7 mouse cellular contexts compared by ENCODE assay signal in the genomic region with DNA sequence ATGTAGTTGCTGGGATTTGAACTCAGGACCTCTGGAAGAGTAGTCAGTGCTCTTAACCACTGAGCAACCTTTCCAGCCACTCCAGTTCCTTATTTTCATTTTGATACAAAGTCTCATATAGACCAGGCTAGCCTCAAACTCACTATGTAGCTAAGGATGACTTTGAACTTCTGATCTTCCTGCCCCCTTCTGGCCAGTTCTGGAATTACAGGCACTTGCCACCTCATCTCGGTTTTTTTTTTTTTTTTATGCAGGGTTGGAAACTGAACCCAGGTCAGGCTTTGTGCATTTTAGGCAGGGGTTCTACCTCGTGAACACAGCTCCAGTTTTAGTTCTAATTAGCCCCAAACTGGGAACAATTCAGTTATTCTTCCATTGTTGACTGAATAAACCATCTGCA. TPM values are rescaled to one million over a fixed set of nuclear protein-coding genes. Genes with fewer than 3 reads are reported as not detected.
DNase-seq lines count a peak whose midpoint lies in the region; ATAC-seq and TF ChIP-seq lines count a peak whose summit lies in the region.

No protein-coding gene starts in this region.

- TF ChIP-seq POLR2A in MEL (IDR thresholded peaks at IDR 0.05; ENCODE audit: control insufficient read depth in 1 of 2, insufficient read depth in 1 of 2, low read depth in 1 of 2, low read length in 2 of 2, poor library complexity in 1 of 2): no peak

- H3K79me2 ChIP-seq in MEL (ENCODE audit: control insufficient read depth, insufficient read depth, low read length, poor library complexity): no peaks in the 10 kb centered on the region

- H3K9ac ChIP-seq in intestine, postnatal 0 days (ENCODE audit: low read depth, low read length): no peak overlapping the region
- H3K9ac ChIP-seq in intestine, embryonic 15.5 days: no peak overlapping the region
- no peak overlapping the region for H3K9ac ChIP-seq in MEL (ENCODE audit: control insufficient read depth, low read depth, low read length, poor library complexity, severe bottlenecking)
- H3K9ac ChIP-seq in liver, postnatal 0 days (replicated peaks): no peak overlapping the region

- H3K9me3 ChIP-seq in intestine, postnatal 0 days (ENCODE audit: control insufficient read depth): no peaks in the 10 kb centered on the region
- H3K9me3 ChIP-seq in intestine, embryonic 15.5 days: no peaks in the 10 kb centered on the region
- no peaks in the 10 kb centered on the region for H3K9me3 ChIP-seq in MEL (replicated peaks; ENCODE audit: insufficient read depth, low read length)
- no peaks in the 10 kb centered on the region for H3K9me3 ChIP-seq in liver, postnatal 0 days (ENCODE audit: low read length)

- H3K36me3 ChIP-seq in intestine, postnatal 0 days (ENCODE audit: control insufficient read depth, insufficient read depth): no peaks in the 10 kb centered on the region
- H3K36me3 ChIP-seq in intestine, embryonic 15.5 days: no peaks in the 10 kb centered on the region
- H3K36me3 ChIP-seq in MEL (ENCODE audit: control insufficient read depth in 1 of 2, insufficient read depth in 2 of 2, low read length in 2 of 2): no peaks in the 10 kb centered on the region
- no peaks in the 10 kb centered on the region for H3K36me3 ChIP-seq in liver, postnatal 0 days (replicated peaks; ENCODE audit: insufficient read depth, low read length)

- no peak for ATAC-seq in intestine, postnatal 0 days
- ATAC-seq in intestine, embryonic 15.5 days: no peak
- ATAC-seq in erythroblast, adult 5-6 weeks (replicated peaks; ENCODE audit: low FRiP score, poor library complexity, severe bottlenecking): 0 out of 2 replicates have a peak, but pooled peaks have one; percentile 36
- no peak for ATAC-seq in liver, postnatal 0 days

- 16% methylated on average over 2 of the region's 2 CpGs for WGBS in intestine, postnatal 0 days
- WGBS in intestine, embryonic 15.5 days: 32% methylated on average over 2 of the region's 2 CpGs
- WGBS in liver, postnatal 0 days (ENCODE audit: insufficient replicate concordance): 15% methylated on average over 2 of the region's 2 CpGs

- H3K4me2 ChIP-seq in intestine, postnatal 0 days (replicated peaks; ENCODE audit: low read depth): peak overlapping the region; percentile 27; the same call in 1 of the 2 replicates
- no peak overlapping the region for H3K4me2 ChIP-seq in intestine, embryonic 15.5 days (replicated peaks)
- H3K4me2 ChIP-seq in liver, postnatal 0 days (ENCODE audit: low read depth, low read length): no peak overlapping the region

- DNase-seq in B cell, adult 2 months: peak; percentile 82 to 83
- peak; percentile 83 for DNase-seq in MEL (ENCODE audit: low read depth, low spot score)
- peak; percentile 72 for DNase-seq in liver, postnatal 0 days
- DNase-seq in testis, postnatal 14 days (ENCODE audit: low spot score): peak; percentile 62

- no peak for TF ChIP-seq EP300 in MEL (IDR thresholded peaks at IDR 0.05; ENCODE audit: low read depth in 1 of 2, low read length in 2 of 2)
- TF ChIP-seq EP300 in liver, postnatal 0 days (IDR thresholded peaks at IDR 0.05; ENCODE audit: low read depth): no peak

- peak; percentile 75 for TF ChIP-seq CTCF in intestine, postnatal 0 days (IDR thresholded peaks at IDR 0.05; ENCODE audit: low read depth)
- peak; percentile 61 to 91 (median 79) for TF ChIP-seq CTCF in MEL (IDR thresholded peaks at IDR 0.05 in 2 of 3, conservative IDR thresholded peaks at IDR 0.05 in 1 of 3; ENCODE audit: control insufficient read depth in 1 of 3, insufficient read depth in 1 of 3, low read depth in 2 of 3, low read length in 3 of 3, poor library complexity in 1 of 3, severe bottlenecking in 1 of 3)
- TF ChIP-seq CTCF in liver, postnatal 0 days (IDR thresholded peaks at IDR 0.05; ENCODE audit: low read depth): peak; percentile 80

- no peak overlapping the region for H3K4me3 ChIP-seq in intestine, postnatal 0 days (ENCODE audit: low read depth, low read length)
- H3K4me3 ChIP-seq in intestine, embryonic 15.5 days (replicated peaks): no peak overlapping the region
- peak overlapping the region in 1 of 2 experiments; percentile 6; a peak in 1 of 4 replicates for H3K4me3 ChIP-seq in MEL (ENCODE audit: control insufficient read depth in 1 of 2, insufficient read depth in 1 of 2, low read depth in 2 of 2, low read length in 2 of 2)
- no peak overlapping the region for H3K4me3 ChIP-seq in liver, postnatal 0 days (ENCODE audit: low read depth, low read length)

- peak; percentile 38 for TF ChIP-seq RAD21 in MEL (IDR thresholded peaks at IDR 0.05; ENCODE audit: low read depth, low read length)

- no peak overlapping the region for H3K27ac ChIP-seq in intestine, postnatal 0 days (ENCODE audit: low read depth, low read length)
- H3K27ac ChIP-seq in intestine, embryonic 15.5 days: no peak overlapping the region
- no peak overlapping the region for H3K27ac ChIP-seq in MEL (ENCODE audit: control insufficient read depth, low read depth, low read length)
- H3K27ac ChIP-seq in liver, postnatal 0 days (ENCODE audit: low read depth): no peak overlapping the region

- H3K27me3 ChIP-seq in intestine, postnatal 0 days (replicated peaks; ENCODE audit: control insufficient read depth, insufficient read depth, low read length): no peaks in the 10 kb centered on the region
- H3K27me3 ChIP-seq in intestine, embryonic 15.5 days (replicated peaks): no peaks in the 10 kb centered on the region
- H3K27me3 ChIP-seq in MEL (ENCODE audit: control insufficient read depth in 1 of 2, insufficient read depth in 2 of 2, low read length in 2 of 2): no peaks in the 10 kb centered on the region
- no peaks in the 10 kb centered on the region for H3K27me3 ChIP-seq in liver, postnatal 0 days (ENCODE audit: insufficient read depth, low read length)

- H3K4me1 ChIP-seq in intestine, postnatal 0 days (replicated peaks; ENCODE audit: control insufficient read depth, insufficient read depth, low read length): peaks cover under 1% of the 10 kb centered on the region; the same call in 1 of the 2 replicates
- H3K4me1 ChIP-seq in intestine, embryonic 15.5 days (replicated peaks): 0 out of 2 replicates have a peak, but pooled peaks cover 7% of the 10 kb centered on the region
- peaks cover 0 to 5% of the 10 kb centered on the region in 2 experiments; a peak in 2 of 4 replicates for H3K4me1 ChIP-seq in MEL (ENCODE audit: control insufficient read depth in 1 of 2, insufficient read depth in 2 of 2, low read length in 2 of 2)
- H3K4me1 ChIP-seq in liver, postnatal 0 days (ENCODE audit: insufficient read depth): peaks cover 11% of the 10 kb centered on the region

TF ChIP-seq in MEL, 35 proteins besides CTCF, POLR2A, EP300 and RAD21 (continues in another document):
- TF ChIP-seq USF2 (IDR thresholded peaks at IDR 0.05; ENCODE audit: borderline replicate concordance in 1 of 2, insufficient read depth in 1 of 2, low read depth in 1 of 2, low read length in 2 of 2) (no peak), MYC (IDR thresholded peaks at IDR 0.05; ENCODE audit: low read depth, low read length) (no peak), SMC3 (IDR thresholded peaks at IDR 0.05; ENCODE audit: low read depth, low read length) (peak; percentile 72), TBP (IDR thresholded peaks at IDR 0.05; ENCODE audit: low read depth, low read length) (0 out of 2 replicates have a peak, but pooled peaks have one; percentile 26)

RNA-seq across cellular contexts. Expression of a gene that starts 23.1 kb away (rescaled TPM):
- 1,126 and 1,190 TPM in 2 replicates for polyA plus RNA-seq in intestine, postnatal 0 days (2015; fragmentation: Nextera tagmentation; extraction: Ambion mirVana)
- 530 and 607 TPM in 2 replicates for polyA plus RNA-seq in intestine, embryonic 15.5 days (2015; fragmentation: Nextera tagmentation; extraction: Ambion mirVana)
- 216 and 243 TPM in 2 replicates for total RNA-seq in MEL (2012; rRNA removed)
- polyA plus RNA-seq in MEL (2012; ENCODE audit: insufficient read depth in 1 of 2, insufficient read length in 2 of 2, low read depth in 1 of 2, low replicate concordance in 2 of 2, missing spikeins in 1 of 2): 100 to 1,000 TPM in 1 of 2 experiments, not detected in 1; 339 TPM
- 275 and 339 TPM in 2 replicates for total RNA-seq in erythroblast, adult 5-6 weeks (2015; ENCODE audit: low replicate concordance)
- 204 and 239 TPM in 2 replicates for total RNA-seq in erythroblast, adult 5-6 weeks (2017; ENCODE audit: low replicate concordance)
- 566 and 586 TPM in 2 replicates for polyA plus RNA-seq in liver, postnatal 0 days (2015; fragmentation: Nextera tagmentation; extraction: Ambion mirVana)

RNA-seq across cellular contexts. Expression of a gene that starts 41.8 kb away (rescaled TPM):
- polyA plus RNA-seq in intestine, postnatal 0 days (2015; fragmentation: Nextera tagmentation; extraction: Ambion mirVana): 1.8 and 2.1 TPM in 2 replicates
- polyA plus RNA-seq in intestine, embryonic 15.5 days (2015; fragmentation: Nextera tagmentation; extraction: Ambion mirVana): 4.7 and 5.9 TPM in 2 replicates
- 2.5 and 3.3 TPM in 2 replicates for total RNA-seq in MEL (2012; rRNA removed)
- 10 to 100 TPM in 1 of 2 experiments, not detected in 1; 14.1 TPM for polyA plus RNA-seq in MEL (2012; ENCODE audit: insufficient read depth in 1 of 2, insufficient read length in 2 of 2, low read depth in 1 of 2, low replicate concordance in 2 of 2, missing spikeins in 1 of 2)
- 1.5 TPM in 1 of 2 replicates, not detected in the other for total RNA-seq in erythroblast, adult 5-6 weeks (2015; ENCODE audit: low replicate concordance)
- not detected in 2 replicates for total RNA-seq in erythroblast, adult 5-6 weeks (2017; ENCODE audit: low replicate concordance)
- 0.49 and 0.53 TPM in 2 replicates for polyA plus RNA-seq in liver, postnatal 0 days (2015; fragmentation: Nextera tagmentation; extraction: Ambion mirVana)

RNA-seq across cellular contexts. Expression of a gene that starts 45.5 kb away (rescaled TPM):
- 5.6 and 5.9 TPM in 2 replicates for polyA plus RNA-seq in intestine, postnatal 0 days (2015; fragmentation: Nextera tagmentation; extraction: Ambion mirVana)
- polyA plus RNA-seq in intestine, embryonic 15.5 days (2015; fragmentation: Nextera tagmentation; extraction: Ambion mirVana): 16.3 and 17.3 TPM in 2 replicates
- total RNA-seq in MEL (2012; rRNA removed): 0.04 and 0.10 TPM in 2 replicates
- polyA plus RNA-seq in MEL (2012; ENCODE audit: insufficient read depth in 1 of 2, insufficient read length in 2 of 2, low read depth in 1 of 2, low replicate concordance in 2 of 2, missing spikeins in 1 of 2): under 1 TPM in 1 of 2 experiments, not detected in 1; 0.06 TPM
- 1.2 and 3.6 TPM in 2 replicates for total RNA-seq in erythroblast, adult 5-6 weeks (2015; ENCODE audit: low replicate concordance)
- 3.7 and 4.5 TPM in 2 replicates for total RNA-seq in erythroblast, adult 5-6 weeks (2017; ENCODE audit: low replicate concordance)
- polyA plus RNA-seq in liver, postnatal 0 days (2015; fragmentation: Nextera tagmentation; extraction: Ambion mirVana): 2.2 and 2.4 TPM in 2 replicates

RNA-seq across cellular contexts. Expression of a gene that starts 58.7 kb away (rescaled TPM):
- polyA plus RNA-seq in intestine, postnatal 0 days (2015; fragmentation: Nextera tagmentation; extraction: Ambion mirVana): 12.6 and 13.2 TPM in 2 replicates
- polyA plus RNA-seq in intestine, embryonic 15.5 days (2015; fragmentation: Nextera tagmentation; extraction: Ambion mirVana): 13.2 and 15.6 TPM in 2 replicates
- 7.8 and 8.8 TPM in 2 replicates for total RNA-seq in MEL (2012; rRNA removed)
- 10 to 100 TPM; 13.7 to 31.3 TPM for polyA plus RNA-seq in MEL (2012; ENCODE audit: insufficient read depth in 1 of 2, insufficient read length in 2 of 2, low read depth in 1 of 2, low replicate concordance in 2 of 2, missing spikeins in 1 of 2)
- total RNA-seq in erythroblast, adult 5-6 weeks (2015; ENCODE audit: low replicate concordance): not detected in 2 replicates
- total RNA-seq in erythroblast, adult 5-6 weeks (2017; ENCODE audit: low replicate concordance): 0.98 and 2.1 TPM in 2 replicates
- 4.7 and 4.9 TPM in 2 replicates for polyA plus RNA-seq in liver, postnatal 0 days (2015; fragmentation: Nextera tagmentation; extraction: Ambion mirVana)
